Comparison of ENCODE assay signal across 30 mouse cellular contexts in the genomic region with DNA sequence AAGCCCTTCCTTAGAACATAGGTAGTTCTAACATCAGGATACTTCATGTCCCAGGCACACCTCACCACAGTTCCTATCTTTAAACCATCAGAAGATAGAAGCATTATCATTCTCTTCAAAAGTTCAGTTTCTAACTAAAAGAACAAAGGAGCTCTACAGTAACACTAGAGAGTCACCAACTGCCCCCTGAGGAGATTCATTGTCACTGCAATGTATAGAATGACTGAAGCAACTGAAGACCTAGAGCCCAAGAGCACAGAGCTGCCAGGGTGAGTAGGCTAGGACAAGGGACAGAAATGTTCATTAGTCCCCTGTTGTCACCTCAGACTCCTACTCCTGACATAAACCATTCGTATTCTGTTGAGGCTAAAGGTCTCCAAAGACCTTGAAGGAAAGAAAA.
DNase-seq lines count a peak whose midpoint lies in the region; ATAC-seq and TF ChIP-seq lines count a peak whose summit lies in the region.
"Had no signal": no experiment of that assay in that cellular context is flagged by ENCODE, and none has a peak within 500 bp of the region (broad histone marks: within the 10 kb centered on the region; RNA-seq: fewer than 3 reads in every experiment).

No protein-coding gene starts in this region.

- H3K9me3 ChIP-seq in liver, embryonic 11.5 days (ENCODE audit: control insufficient read depth, low read length) = no peaks in the 10 kb centered on the region
- H3K9me3 ChIP-seq: embryonic facial prominence, embryonic 12.5 days; forebrain, embryonic 15.5 days; heart, embryonic 13.5 days; limb, embryonic 15.5 days had no signal

- H3K27ac ChIP-seq in cerebellum, adult 2 months (ENCODE audit: insufficient read depth, low read length) = no peak overlapping the region
- H3K27ac ChIP-seq in liver, embryonic 11.5 days (ENCODE audit: low read depth, low read length) = no peak overlapping the region
- H3K27ac ChIP-seq: embryonic facial prominence, embryonic 12.5 days; forebrain, embryonic 15.5 days; heart, embryonic 13.5 days; hindbrain, embryonic 14.5 days; left cerebral cortex, adult 2 months; limb, embryonic 15.5 days; liver, embryonic 14.5 days; macrophage had no signal

- no peaks in the 10 kb centered on the region for H3K4me1 ChIP-seq in cerebellum, adult 2 months (ENCODE audit: control insufficient read depth, insufficient read depth, low read length)
- no peaks in the 10 kb centered on the region for H3K4me1 ChIP-seq in liver, embryonic 11.5 days (replicated peaks; ENCODE audit: control insufficient read depth, insufficient read depth, low read length)
- H3K4me1 ChIP-seq: embryonic facial prominence, embryonic 12.5 days; forebrain, embryonic 15.5 days; heart, embryonic 13.5 days; limb, embryonic 15.5 days had no signal

- H3K27me3 ChIP-seq in cerebellum, adult 2 months (ENCODE audit: control insufficient read depth, insufficient read depth, low read length) = no peaks in the 10 kb centered on the region
- H3K27me3 ChIP-seq in liver, embryonic 11.5 days (replicated peaks; ENCODE audit: control insufficient read depth, insufficient read depth, low read length) = no peaks in the 10 kb centered on the region
- H3K27me3 ChIP-seq: embryonic facial prominence, embryonic 12.5 days; forebrain, embryonic 15.5 days; heart, embryonic 13.5 days; limb, embryonic 15.5 days; Patski had no signal

- H3K4me3 ChIP-seq in cerebellum, adult 2 months (replicated peaks; ENCODE audit: insufficient read depth, low read depth, low read length) = no peak overlapping the region
- no peak overlapping the region for H3K4me3 ChIP-seq in liver, embryonic 11.5 days (ENCODE audit: low read depth, low read length)
- H3K4me3 ChIP-seq: embryonic facial prominence, embryonic 12.5 days; forebrain, embryonic 15.5 days; heart, embryonic 13.5 days; left cerebral cortex, adult 2 months; limb, embryonic 15.5 days had no signal

- no peak overlapping the region for H3K4me2 ChIP-seq in liver, embryonic 11.5 days
- H3K4me2 ChIP-seq: embryonic facial prominence, embryonic 12.5 days; forebrain, embryonic 15.5 days; heart, embryonic 13.5 days; hindbrain, embryonic 14.5 days; limb, embryonic 15.5 days had no signal

- H3K36me3 ChIP-seq in liver, embryonic 11.5 days (ENCODE audit: control insufficient read depth, insufficient read depth, low read length) = no peaks in the 10 kb centered on the region
- H3K36me3 ChIP-seq: embryonic facial prominence, embryonic 12.5 days; forebrain, embryonic 15.5 days; G1E; heart, embryonic 13.5 days; limb, embryonic 15.5 days had no signal

- no peak overlapping the region for H3K9ac ChIP-seq in liver, embryonic 11.5 days (ENCODE audit: low read depth, low read length)
- H3K9ac ChIP-seq: embryonic facial prominence, embryonic 12.5 days; forebrain, embryonic 15.5 days; heart, embryonic 13.5 days; hindbrain, embryonic 14.5 days; limb, embryonic 15.5 days; liver, embryonic 14.5 days had no signal

- TF ChIP-seq CTCF in cerebellum, adult 2 months (IDR thresholded peaks at IDR 0.05; ENCODE audit: borderline replicate concordance, insufficient read depth, low read depth, low read length) = no peak

- ATAC-seq in liver, embryonic 11.5 days (replicated peaks; ENCODE audit: low FRiP score) = no peak
- ATAC-seq: forebrain, embryonic 15.5 days; inflammation-experienced regulatory T-cells, adult 6 months; Patski had no signal

- DNase-seq in embryo, embryonic 10.5 days (ENCODE audit: low spot score) = peak; percentile 5
- no peak for DNase-seq in embryo, embryonic 11 days
- DNase-seq in 416B (ENCODE audit: low read depth) (peak; percentile 21), R1 (ENCODE audit: low read depth, low spot score) (peak; percentile 23)
- DNase-seq in naive thymus-derived CD4-positive, alpha-beta T cell, adult 2 months (ENCODE audit: low read depth) = peak; percentile 18
- no peak for DNase-seq in cerebellum, adult 2 months
- no peak for DNase-seq in liver, embryonic 11.5 days (ENCODE audit: low spot score)
- DNase-seq: adrenal gland, postnatal 36 days; cerebellum, adult 18-20 months; cerebellum, postnatal 14 days; heart, postnatal 10 days; kidney, adult 11 months; kidney, postnatal 14 days; left cerebral cortex, postnatal 4 days; lung, adult 2 months; lung, postnatal 10 days; midbrain, embryonic 14.5 days; thymus, adult 2 months; thymus, postnatal 4 days had no signal

- 49% methylated on average over 1 of the region's 1 CpGs for WGBS in cerebellum, adult 2 months
- WGBS in liver, embryonic 11.5 days = 64% methylated on average over 1 of the region's 1 CpGs

- TF ChIP-seq POLR2A in cerebellum, adult 2 months (IDR thresholded peaks at IDR 0.05; ENCODE audit: borderline replicate concordance, insufficient read depth, low read length) = no peak

Comparison
In these comparisons a context has a peak if more than half of its experiments do, and no peak if none do; other contexts are left out.
1. DNase-seq: peak in embryo, embryonic 10.5 days (single experiment), 416B (single experiment), R1 (single experiment) and naive thymus-derived CD4-positive, alpha-beta T cell, adult 2 months (single experiment); none in embryo, embryonic 11 days (single experiment), cerebellum, adult 2 months (0 of 2) and liver, embryonic 11.5 days (single experiment).